Mouse (Mus musculus): Measurements from ENCODE around the gene Hmmr. TPM values are rescaled to one million over a fixed set of nuclear protein-coding genes. Genes with fewer than 3 reads are reported as not detected.
"Not testable (repeated sequence)": the region's sequence is repeated elsewhere in the genome, so short reads cannot be mapped to it uniquely, and the experiment has no call there.

Hmmr gene
- polyA plus RNA-seq, 1 experiment from 2014 or later = 8.7 TPM

DNA sequence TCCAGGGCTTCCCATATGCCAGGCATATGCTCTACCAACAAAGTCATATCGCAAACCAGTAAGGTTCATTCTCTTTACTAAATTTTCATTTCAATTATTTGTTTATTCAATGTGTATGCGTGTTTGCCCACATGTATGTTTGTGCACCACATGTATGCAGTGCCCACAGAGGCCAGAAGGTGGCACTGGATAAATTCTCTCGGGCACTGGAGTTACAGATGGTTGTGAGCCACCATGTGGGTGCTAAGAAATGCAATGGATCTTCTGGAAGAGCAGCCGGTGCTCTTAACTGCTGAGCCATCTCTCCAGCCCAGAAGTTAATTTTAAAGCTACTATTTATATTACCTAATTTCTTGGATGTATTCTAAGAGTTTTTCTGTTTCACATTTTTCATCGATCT, 17.7 kb downstream of the Hmmr start:
- peak; percentile 37; the same call in 1 of the 2 replicates for TF ChIP-seq CTCF (IDR thresholded peaks at IDR 0.05; ENCODE audit: low read depth)
- no peaks in the 10 kb centered on the region for H3K27me3 ChIP-seq (replicated peaks; ENCODE audit: control insufficient read depth, insufficient read depth, low read length)
- no peak overlapping the region for H3K9ac ChIP-seq (ENCODE audit: low read depth, low read length)
- no peaks in the 10 kb centered on the region for H3K9me3 ChIP-seq (ENCODE audit: control insufficient read depth)
- no peak overlapping the region for H3K4me3 ChIP-seq (ENCODE audit: low read depth, low read length)
- H3K36me3 ChIP-seq (ENCODE audit: control insufficient read depth, insufficient read depth) = peaks cover 53% of the 10 kb centered on the region
- H3K4me2 ChIP-seq (replicated peaks; ENCODE audit: low read depth) = no peak overlapping the region
- 94% methylated on average over 5 of the region's 5 CpGs for WGBS
- no peak overlapping the region for H3K27ac ChIP-seq (ENCODE audit: low read depth, low read length)
- ATAC-seq = no peak
- H3K4me1 ChIP-seq (replicated peaks; ENCODE audit: control insufficient read depth, insufficient read depth, low read length) = no peaks in the 10 kb centered on the region

DNA sequence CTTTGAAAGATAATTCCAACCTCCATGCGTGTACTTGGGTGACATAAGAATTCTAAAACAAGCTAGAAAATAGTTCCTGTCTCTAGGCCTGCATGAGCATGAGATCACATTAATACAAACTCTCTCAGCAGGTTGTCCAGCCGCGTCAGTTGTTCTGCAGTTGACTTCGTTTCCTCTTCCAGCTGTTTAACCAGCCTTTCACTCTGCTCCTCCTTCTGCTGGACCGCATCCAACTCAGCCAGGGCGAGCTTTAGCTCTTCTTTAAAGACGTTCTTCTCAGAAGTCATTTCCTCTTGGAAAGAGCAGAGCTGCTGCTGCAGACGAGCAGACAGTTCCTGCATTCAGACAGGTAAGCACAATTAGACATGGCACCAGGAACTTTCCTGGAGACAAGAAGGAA, 19.4 kb downstream of the Hmmr start:
- Histone ChIP-seq H3K27ac (ENCODE audit: low read depth, low read length) (no peak overlapping the region), H3K9me3 (ENCODE audit: control insufficient read depth) (no peaks in the 10 kb centered on the region), H3K9ac (ENCODE audit: low read depth, low read length) (no peak overlapping the region), H3K27me3 (replicated peaks; ENCODE audit: control insufficient read depth, insufficient read depth, low read length) (no peaks in the 10 kb centered on the region), H3K36me3 (ENCODE audit: control insufficient read depth, insufficient read depth) (peaks cover 53% of the 10 kb centered on the region), H3K4me2 (replicated peaks; ENCODE audit: low read depth) (no peak overlapping the region), H3K4me3 (ENCODE audit: low read depth, low read length) (no peak overlapping the region), H3K4me1 (replicated peaks; ENCODE audit: control insufficient read depth, insufficient read depth, low read length) (no peaks in the 10 kb centered on the region)
- 61% methylated on average over 8 of the region's 8 CpGs for WGBS
- no peak for TF ChIP-seq CTCF (IDR thresholded peaks at IDR 0.05; ENCODE audit: low read depth)
- ATAC-seq = no peak

DNA sequence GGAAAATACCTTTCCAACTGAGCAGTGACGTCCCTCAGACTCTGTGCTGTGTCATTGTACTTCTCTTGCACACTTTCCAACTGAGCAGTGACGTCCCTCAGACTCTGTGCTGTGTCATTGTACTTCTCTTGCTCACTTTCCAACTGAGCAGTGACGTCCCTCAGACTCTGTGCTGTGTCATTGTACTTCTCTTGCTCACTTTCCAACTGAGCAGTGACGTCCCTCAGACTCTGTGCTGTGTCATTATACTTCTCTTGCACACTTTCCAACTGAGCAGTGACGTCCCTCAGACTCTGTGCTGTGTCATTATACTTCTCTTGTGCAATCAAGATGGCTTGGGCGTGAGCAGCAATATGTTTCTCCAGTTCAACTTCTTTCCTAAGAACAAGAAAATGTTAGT, 23.3 kb downstream of the Hmmr start:
- not testable (repeated sequence) for H3K4me3 ChIP-seq (ENCODE audit: low read depth, low read length); H3K4me2 ChIP-seq (replicated peaks; ENCODE audit: low read depth); H3K27ac ChIP-seq (ENCODE audit: low read depth, low read length); H3K9me3 ChIP-seq (ENCODE audit: control insufficient read depth); ATAC-seq; H3K4me1 ChIP-seq (replicated peaks; ENCODE audit: control insufficient read depth, insufficient read depth, low read length); H3K27me3 ChIP-seq (replicated peaks; ENCODE audit: control insufficient read depth, insufficient read depth, low read length); H3K9ac ChIP-seq (ENCODE audit: low read depth, low read length)
- WGBS = 86% methylated on average over 6 of the region's 6 CpGs
- H3K36me3 ChIP-seq (ENCODE audit: control insufficient read depth, insufficient read depth) = peaks cover 53% of the 10 kb centered on the region

DNA sequence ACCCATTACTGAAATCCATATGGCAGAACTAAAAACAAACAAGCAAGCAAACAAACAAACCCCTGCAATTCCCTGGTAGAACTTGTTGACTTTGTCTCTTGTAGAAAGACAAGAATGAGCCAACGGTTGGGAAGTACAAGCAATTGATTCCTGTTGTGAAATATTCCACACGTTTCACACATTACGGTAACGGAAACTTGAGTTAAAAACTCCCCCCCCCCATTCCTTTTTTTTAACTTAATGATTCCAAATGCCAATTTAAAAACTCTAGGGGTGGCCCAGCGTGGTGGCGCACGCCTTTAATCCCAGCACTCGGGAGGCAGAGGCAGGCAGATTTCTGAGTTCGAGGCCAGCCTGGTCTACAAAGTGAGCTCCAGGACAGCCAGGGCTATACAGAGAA, 38.1 kb downstream of the Hmmr start, which contains the start of gene Mat2b:
Gene Mat2b (minus strand): TSS at position 101 of the 400 bp plus-strand sequence.
- H3K27me3 ChIP-seq (replicated peaks; ENCODE audit: control insufficient read depth, insufficient read depth, low read length) = no peaks in the 10 kb centered on the region
- H3K9ac ChIP-seq (ENCODE audit: low read depth, low read length) = peak within 1 kb of the TSS; percentile 60
- H3K4me2 ChIP-seq (replicated peaks; ENCODE audit: low read depth) = peak within 1 kb of the TSS; percentile 72
- peak within 1 kb of the TSS; percentile 82 for H3K4me3 ChIP-seq (ENCODE audit: low read depth, low read length)
- no peaks in the 10 kb centered on the region for H3K9me3 ChIP-seq (ENCODE audit: control insufficient read depth)
- H3K4me1 ChIP-seq (replicated peaks; ENCODE audit: control insufficient read depth, insufficient read depth, low read length) = peaks cover 8% of the 10 kb centered on the region; the same call in 1 of the 2 replicates
- no peak for TF ChIP-seq CTCF (IDR thresholded peaks at IDR 0.05; ENCODE audit: low read depth)
- peak within 1 kb of the TSS; percentile 81 for H3K27ac ChIP-seq (ENCODE audit: low read depth, low read length)
- ATAC-seq = no peak
- WGBS = 82% methylated on average over 9 of the region's 9 CpGs
- no peaks in the 10 kb centered on the region for H3K36me3 ChIP-seq (ENCODE audit: control insufficient read depth, insufficient read depth)

DNA sequence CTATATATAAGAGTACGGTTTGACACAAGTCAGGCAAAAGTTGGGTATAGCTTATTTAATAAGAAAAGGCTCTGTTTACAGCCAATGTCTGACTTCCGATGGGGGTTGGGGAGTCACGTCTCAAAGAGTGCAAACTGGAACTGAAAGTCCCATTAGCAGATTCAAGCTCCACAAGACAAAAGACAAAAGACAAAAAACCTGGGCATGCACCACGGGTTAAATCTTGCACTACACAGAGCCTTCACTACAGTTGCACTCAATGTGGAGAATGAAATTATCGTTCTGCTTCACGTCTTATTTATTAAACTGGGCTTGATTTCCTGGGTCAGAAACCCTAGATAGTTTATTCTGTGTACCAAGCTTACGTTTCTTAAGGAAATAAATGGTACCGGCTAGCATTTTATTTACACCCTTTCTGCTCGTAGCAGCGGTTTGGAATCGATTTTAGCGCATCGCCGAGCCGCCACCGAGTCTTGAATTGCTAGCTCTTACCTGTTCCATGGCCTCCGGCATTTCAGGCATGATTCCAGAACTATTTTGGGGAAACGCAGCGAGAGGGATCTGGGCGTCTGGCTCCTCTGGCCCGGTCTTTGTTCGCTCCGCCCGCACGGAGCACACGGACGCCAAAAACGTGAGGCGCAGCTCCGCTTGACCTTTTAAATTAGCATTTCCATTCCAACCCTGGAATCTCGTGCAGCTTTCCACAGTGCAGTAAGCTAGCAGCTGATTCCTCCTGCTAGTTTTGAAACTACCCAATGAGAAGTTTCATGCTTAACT, 38.7 kb downstream of the Hmmr start:
- under 1% methylated on average over 31 of the region's 31 CpGs for WGBS
- H3K9ac ChIP-seq (ENCODE audit: low read depth, low read length) = peak overlapping the region; percentile 60
- peak overlapping the region; percentile 81 for H3K27ac ChIP-seq (ENCODE audit: low read depth, low read length)
- H3K4me2 ChIP-seq (replicated peaks; ENCODE audit: low read depth) = peak overlapping the region; percentile 72
- H3K4me1 ChIP-seq (replicated peaks; ENCODE audit: control insufficient read depth, insufficient read depth, low read length) = peaks cover 8% of the 10 kb centered on the region; the same call in 1 of the 2 replicates
- H3K27me3 ChIP-seq (replicated peaks; ENCODE audit: control insufficient read depth, insufficient read depth, low read length) = no peaks in the 10 kb centered on the region
- TF ChIP-seq CTCF (IDR thresholded peaks at IDR 0.05; ENCODE audit: low read depth) = no peak
- H3K36me3 ChIP-seq (ENCODE audit: control insufficient read depth, insufficient read depth) = no peaks in the 10 kb centered on the region
- H3K4me3 ChIP-seq (ENCODE audit: low read depth, low read length) = peak overlapping the region; percentile 82
- H3K9me3 ChIP-seq (ENCODE audit: control insufficient read depth) = no peaks in the 10 kb centered on the region
- ATAC-seq = no peak

DNA sequence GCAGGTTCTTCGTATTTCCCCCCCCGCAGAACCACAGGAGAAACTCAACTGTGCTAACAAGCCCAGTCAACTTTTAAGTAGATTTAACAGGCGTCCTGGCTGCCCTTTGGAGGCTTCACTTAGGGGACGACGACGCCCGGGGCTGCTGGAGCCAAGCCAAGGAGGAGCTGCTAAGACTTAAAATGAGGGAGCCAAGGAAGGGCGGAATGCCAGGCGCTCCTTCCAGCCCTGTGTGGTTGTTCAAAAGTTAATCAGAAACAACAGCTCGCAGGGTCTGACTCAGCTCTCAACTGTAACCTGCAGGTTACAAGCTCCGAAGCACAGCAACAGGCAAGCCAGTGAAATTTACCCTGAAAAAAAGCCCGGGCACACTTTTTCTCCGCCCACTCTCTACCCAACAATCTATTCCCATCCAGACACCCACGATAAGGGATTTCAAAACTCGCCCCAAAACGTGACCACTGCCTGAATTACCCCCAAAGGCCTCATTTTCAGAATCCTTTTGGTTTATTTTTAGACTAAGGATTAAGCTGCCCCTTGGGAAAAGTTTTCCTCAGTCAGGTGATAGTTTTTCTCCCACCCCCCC, 39.8 kb downstream of the Hmmr start:
- Histone ChIP-seq H3K4me1 (replicated peaks; ENCODE audit: control insufficient read depth, insufficient read depth, low read length) (peaks cover 8% of the 10 kb centered on the region; the same call in 1 of the 2 replicates), H3K9ac (ENCODE audit: low read depth, low read length) (peak overlapping the region; percentile 60; the same call in 1 of the 2 replicates), H3K4me2 (replicated peaks; ENCODE audit: low read depth) (peak overlapping the region; percentile 72), H3K27me3 (replicated peaks; ENCODE audit: control insufficient read depth, insufficient read depth, low read length) (no peaks in the 10 kb centered on the region), H3K27ac (ENCODE audit: low read depth, low read length) (peak overlapping the region; percentile 81), H3K4me3 (ENCODE audit: low read depth, low read length) (peak overlapping the region; percentile 82), H3K36me3 (ENCODE audit: control insufficient read depth, insufficient read depth) (no peaks in the 10 kb centered on the region), H3K9me3 (ENCODE audit: control insufficient read depth) (no peaks in the 10 kb centered on the region)
- peak; percentile 44 for ATAC-seq
- no peak for TF ChIP-seq CTCF (IDR thresholded peaks at IDR 0.05; ENCODE audit: low read depth)
- WGBS = under 1% methylated on average over 16 of the region's 16 CpGs
